Mouse (Mus musculus): ENCODE measurements at regions not wholly inside any gene's neighbourhood (a gene's known extent, or its start where the extent isn't known, plus 50 kb on each side); places are given as distances from the start of the nearest gene placed in this dataset.

GRCm38 (mm10) chr11:16592766-16593165 lies 84.5 kb upstream of the Sec61g start:
- no peak for TF ChIP-seq POLR2A (IDR thresholded peaks at IDR 0.05; ENCODE audit: extremely low read depth, insufficient read depth, low read length)
- TF ChIP-seq CTCF (IDR thresholded peaks at IDR 0.05; ENCODE audit: extremely low read depth, insufficient read depth, low read length) = no peak

Measured in cortical plate, adult 2 months (tissue).